Comparison of ENCODE assay signal across 12 mouse cellular contexts in genomic region chr8:12386530-12387222, GRCm38 (mm10). TPM values are rescaled to one million over a fixed set of nuclear protein-coding genes. Genes with fewer than 3 reads are reported as not detected.
DNase-seq lines count a peak whose midpoint lies in the region; ATAC-seq and TF ChIP-seq lines count a peak whose summit lies in the region.
"Had no signal": no experiment of that assay in that cellular context is flagged by ENCODE, and none has a peak within 500 bp of the region (broad histone marks: within the 10 kb centered on the region; RNA-seq: fewer than 3 reads in every experiment).

No protein-coding gene starts in this region.

- peak overlapping the region; percentile 78 for H3K4me2 ChIP-seq in forebrain, postnatal 0 days (ENCODE audit: low read depth)
- H3K4me2 ChIP-seq in midbrain, embryonic 12.5 days (replicated peaks) = peak overlapping the region; percentile 69
- no peak overlapping the region for H3K4me2 ChIP-seq in stomach, postnatal 0 days (replicated peaks; ENCODE audit: low read depth)

- TF ChIP-seq POLR2A in ES-Bruce4 (IDR thresholded peaks at IDR 0.05; ENCODE audit: insufficient read depth, low read length) = no peak

- peak; percentile 34 for DNase-seq in ZHBTc4 (ENCODE audit: low read depth, low spot score)
- peak; percentile 42 for DNase-seq in forebrain, postnatal 0 days
- DNase-seq in frontal cortex, adult 2 months (ENCODE audit: extremely low spot score in 1 of 2, low spot score in 1 of 2) = no peak
- DNase-seq in urinary bladder, adult 2 months (ENCODE audit: low spot score) = no peak
- DNase-seq in stomach, postnatal 0 days (ENCODE audit: low spot score) = no peak
- DNase-seq: kidney, postnatal 10 days; spleen, adult 18-20 months; thymus, postnatal 25 days had no signal

- WGBS in forebrain, postnatal 0 days = 9% methylated on average over 32 of the region's 32 CpGs
- 1% methylated on average over 32 of the region's 32 CpGs for WGBS in midbrain, embryonic 12.5 days
- WGBS in stomach, postnatal 0 days = 5% methylated on average over 31 of the region's 32 CpGs

- peak overlapping the region; percentile 39; the same call in 1 of the 2 replicates for H3K9ac ChIP-seq in ES-Bruce4 (ENCODE audit: low read depth, poor library complexity, severe bottlenecking)
- H3K9ac ChIP-seq in forebrain, postnatal 0 days = peak overlapping the region; percentile 65
- 0 out of 2 replicates have a peak overlapping the region, but pooled peaks have one; percentile 15 for H3K9ac ChIP-seq in midbrain, embryonic 12.5 days (replicated peaks)
- H3K9ac ChIP-seq in stomach, postnatal 0 days (ENCODE audit: low read length) = no peak overlapping the region
- H3K9ac ChIP-seq: heart, embryonic 15.5 days had no signal

- no peak for TF ChIP-seq EP300 in ES-Bruce4 (IDR thresholded peaks at IDR 0.05; ENCODE audit: insufficient read depth, low read depth, low read length)
- no peak for TF ChIP-seq EP300 in stomach, postnatal 0 days (optimal IDR thresholded peaks at IDR 0.05)

- no peaks in the 10 kb centered on the region for H3K9me3 ChIP-seq in ES-Bruce4 (replicated peaks; ENCODE audit: control insufficient read depth, insufficient read depth, low read length, poor library complexity, severe bottlenecking)
- no peaks in the 10 kb centered on the region for H3K9me3 ChIP-seq in forebrain, postnatal 0 days (ENCODE audit: low read length)
- no peaks in the 10 kb centered on the region for H3K9me3 ChIP-seq in midbrain, embryonic 12.5 days
- H3K9me3 ChIP-seq in stomach, postnatal 0 days (ENCODE audit: control insufficient read depth, low read length) = no peaks in the 10 kb centered on the region
- H3K9me3 ChIP-seq: heart, embryonic 15.5 days had no signal

- peaks cover 78% of the 10 kb centered on the region for H3K27me3 ChIP-seq in ES-Bruce4 (ENCODE audit: control insufficient read depth, insufficient read depth, low read length, poor library complexity, severe bottlenecking)
- H3K27me3 ChIP-seq in forebrain, postnatal 0 days (ENCODE audit: insufficient read depth, low read length) = peaks cover 26% of the 10 kb centered on the region
- H3K27me3 ChIP-seq in midbrain, embryonic 12.5 days = peaks cover 90% of the 10 kb centered on the region
- peaks cover 35% of the 10 kb centered on the region; the same call in 1 of the 2 replicates for H3K27me3 ChIP-seq in stomach, postnatal 0 days (ENCODE audit: control insufficient read depth, insufficient read depth, low read length)

- H3K4me3 ChIP-seq in ES-Bruce4 (ENCODE audit: low read depth, low read length) = no peak overlapping the region
- peak overlapping the region; percentile 46 for H3K4me3 ChIP-seq in forebrain, postnatal 0 days (ENCODE audit: low read depth, low read length)
- H3K4me3 ChIP-seq in midbrain, embryonic 12.5 days = peak overlapping the region; percentile 48
- no peak overlapping the region for H3K4me3 ChIP-seq in stomach, postnatal 0 days (ENCODE audit: low read depth, low read length)

- TF ChIP-seq CTCF in ES-Bruce4 (IDR thresholded peaks at IDR 0.05; ENCODE audit: low read depth, low read length) = no peak
- no peak for TF ChIP-seq CTCF in forebrain, postnatal 0 days (IDR thresholded peaks at IDR 0.05; ENCODE audit: low read depth)
- TF ChIP-seq CTCF in stomach, postnatal 0 days (IDR thresholded peaks at IDR 0.05; ENCODE audit: low read depth) = no peak

- H3K4me1 ChIP-seq in ES-Bruce4 (ENCODE audit: control insufficient read depth, insufficient read depth, low read length) = no peaks in the 10 kb centered on the region
- H3K4me1 ChIP-seq in forebrain, postnatal 0 days (ENCODE audit: insufficient read depth) = peaks cover 7% of the 10 kb centered on the region; the same call in 1 of the 2 replicates
- peaks cover 68% of the 10 kb centered on the region for H3K4me1 ChIP-seq in midbrain, embryonic 12.5 days
- H3K4me1 ChIP-seq in stomach, postnatal 0 days (replicated peaks; ENCODE audit: control insufficient read depth, insufficient read depth) = 0 out of 2 replicates have a peak, but pooled peaks cover 2% of the 10 kb centered on the region

- no peaks in the 10 kb centered on the region for H3K36me3 ChIP-seq in ES-Bruce4 (ENCODE audit: control insufficient read depth, insufficient read depth, low read length, poor library complexity, severe bottlenecking)
- no peaks in the 10 kb centered on the region for H3K36me3 ChIP-seq in forebrain, postnatal 0 days (ENCODE audit: insufficient read depth)
- no peaks in the 10 kb centered on the region for H3K36me3 ChIP-seq in midbrain, embryonic 12.5 days
- H3K36me3 ChIP-seq in stomach, postnatal 0 days (ENCODE audit: control insufficient read depth, insufficient read depth, low read length) = no peaks in the 10 kb centered on the region
- H3K36me3 ChIP-seq: heart, embryonic 15.5 days had no signal

- no peak for ATAC-seq in forebrain, postnatal 0 days
- ATAC-seq in midbrain, embryonic 12.5 days (ENCODE audit: low FRiP score, low read depth) = no peak
- no peak for ATAC-seq in stomach, postnatal 0 days (ENCODE audit: low FRiP score, low TSS enrichment)

- H3K27ac ChIP-seq in ES-Bruce4 (ENCODE audit: insufficient read depth, low read length) = no peak overlapping the region
- peak overlapping the region; percentile 88 for H3K27ac ChIP-seq in forebrain, postnatal 0 days (ENCODE audit: low read depth, low read length)
- no peak overlapping the region for H3K27ac ChIP-seq in midbrain, embryonic 12.5 days (replicated peaks)
- no peak overlapping the region for H3K27ac ChIP-seq in stomach, postnatal 0 days (replicated peaks)
- H3K27ac ChIP-seq: heart, embryonic 15.5 days had no signal

RNA-seq across cellular contexts. Expression of gene Sox1, which starts 8.4 kb away (rescaled TPM):
- polyA plus RNA-seq in ES-Bruce4 (2011; ENCODE audit: insufficient read depth, insufficient read length, low read depth, missing spikeins) = 0.37 and 0.50 TPM in 2 replicates
- total RNA-seq in forebrain, postnatal 0 days (2014; rRNA removed) = 22.5 and 36.5 TPM in 2 replicates
- 2.6 and 4.3 TPM in 2 replicates for polyA plus RNA-seq in forebrain, postnatal 0 days (2015; fragmentation: Nextera tagmentation; extraction: Ambion mirVana)
- 6.5 and 8.4 TPM in 2 replicates for polyA plus RNA-seq in midbrain, embryonic 12.5 days (2016; fragmentation: Nextera tagmentation; extraction: Ambion mirVana)
- 11.7 and 13.4 TPM in 2 replicates for polyA plus RNA-seq in frontal cortex, adult 2 months (2012; rRNA removed)
- polyA plus RNA-seq in urinary bladder, adult 2 months (2012; rRNA removed) = not detected in 2 replicates
- polyA plus RNA-seq in stomach, postnatal 0 days (2015; fragmentation: Nextera tagmentation; extraction: Ambion mirVana) = 0.02 TPM in 1 of 2 replicates, not detected in the other
- total RNA-seq: MEL had no signal
- polyA plus RNA-seq: heart, embryonic 15.5 days had no signal

Comparison
In these comparisons a context has a peak if more than half of its experiments do, and no peak if none do; other contexts are left out.
1. H3K4me3 ChIP-seq: peak in forebrain, postnatal 0 days (single experiment) and midbrain, embryonic 12.5 days (single experiment); none in ES-Bruce4 (single experiment) and stomach, postnatal 0 days (single experiment).
2. DNase-seq: peak in ZHBTc4 (single experiment) and forebrain, postnatal 0 days (single experiment); none in frontal cortex, adult 2 months (0 of 2), urinary bladder, adult 2 months (single experiment) and stomach, postnatal 0 days (single experiment).